Mouse (Mus musculus) ES-Bruce4 (cell line): ENCODE measurements around the gene Wdhd1. TPM values are rescaled to one million over a fixed set of nuclear protein-coding genes. Genes with fewer than 3 reads are reported as not detected.

Source experiments
- H3K27ac ChIP-seq: 2 replicates; pipeline ENCODE4 v1.5.1; 2012; ENCODE audit warnings: low read length, inconsistent platforms; ENCODE audit not compliant: insufficient read depth
- H3K27me3 ChIP-seq: 2 replicates; pipeline ENCODE4 v1.6.1; 2012; ENCODE audit warnings: mild to moderate bottlenecking, low read length, inconsistent platforms; ENCODE audit not compliant: control insufficient read depth, poor library complexity, insufficient read depth, severe bottlenecking
- H3K36me3 ChIP-seq: 2 replicates; pipeline ENCODE4 v1.6.1; 2012; ENCODE audit warnings: inconsistent platforms, mild to moderate bottlenecking, low read length, moderate library complexity; ENCODE audit not compliant: control insufficient read depth, poor library complexity, insufficient read depth, severe bottlenecking
- H3K4me1 ChIP-seq: one replicate; pipeline ENCODE4 v1.8.1; 2011; ENCODE audit warnings: low read length; ENCODE audit not compliant: control insufficient read depth, insufficient read depth
- H3K4me3 ChIP-seq: 2 replicates; pipeline ENCODE4 v1.5.1; 2011; ENCODE audit warnings: low read depth, mild to moderate bottlenecking, low read length
- H3K9ac ChIP-seq: 2 replicates; pipeline ENCODE4 v1.6.1; 2012; ENCODE audit warnings: low read depth, mild to moderate bottlenecking, inconsistent platforms; ENCODE audit not compliant: poor library complexity, severe bottlenecking
- H3K9me3 ChIP-seq: replicated peaks from 2 replicates; pipeline ENCODE4 v1.6.1; 2012; ENCODE audit warnings: mild to moderate bottlenecking, low read length, inconsistent platforms; ENCODE audit not compliant: control insufficient read depth, poor library complexity, insufficient read depth, severe bottlenecking
- CTCF ChIP-seq: IDR thresholded peaks from one replicate; pipeline ENCODE4 v1.8.1; 2011; ENCODE audit warnings: low read depth, low read length
- EP300 ChIP-seq: IDR thresholded peaks from 2 replicates; pipeline ENCODE4 v1.6.1; 2011; ENCODE audit warnings: low read depth, low read length; ENCODE audit not compliant: insufficient read depth
- POLR2A ChIP-seq: IDR thresholded peaks from one replicate; pipeline ENCODE4 v1.8.1; 2011; ENCODE audit warnings: low read length; ENCODE audit not compliant: insufficient read depth
- polyA plus RNA-seq: library from polyadenylated mRNA; stranded (reverse); fragments of >200 nt; gene quantifications from 2 replicates; pipeline ENCODE4 v1.2.4, GENCODE M21; 2011; ENCODE audit warnings: low read depth; ENCODE audit not compliant: missing spikeins, insufficient read depth, insufficient read length

Wdhd1 gene
- polyA plus RNA-seq, 1 experiment = 55.4 TPM

- Histone ChIP-seq H3K4me3 (no peak overlapping the region), H3K36me3 (no peaks in the 10 kb centered on the region), H3K9ac (no peak overlapping the region), H3K27ac (no peak overlapping the region), H3K27me3 (no peaks in the 10 kb centered on the region), H3K4me1 (no peaks in the 10 kb centered on the region), H3K9me3 (no peaks in the 10 kb centered on the region)
- TF ChIP-seq POLR2A (no peak), CTCF (peak; percentile 49)
Measured at GRCm38 (mm10) chr14:47224476-47225325, 52.0 kb downstream of the Wdhd1 start.

GRCm38 (mm10) chr14:47222631-47223450 is 53.8 kb downstream of the Wdhd1 start:
- no peaks in the 10 kb centered on the region for H3K9me3 ChIP-seq
- TF ChIP-seq POLR2A = no peak
- no peak for TF ChIP-seq EP300
- TF ChIP-seq CTCF = no peak
- H3K27ac ChIP-seq = no peak overlapping the region
- H3K36me3 ChIP-seq = no peaks in the 10 kb centered on the region
- H3K4me3 ChIP-seq = no peak overlapping the region
- H3K9ac ChIP-seq = no peak overlapping the region
- H3K4me1 ChIP-seq = no peaks in the 10 kb centered on the region
- H3K27me3 ChIP-seq = no peaks in the 10 kb centered on the region

- no peaks in the 10 kb centered on the region for H3K9me3 ChIP-seq
- no peaks in the 10 kb centered on the region for H3K4me1 ChIP-seq
- no peaks in the 10 kb centered on the region for H3K27me3 ChIP-seq
- H3K9ac ChIP-seq = no peak overlapping the region
- no peak overlapping the region for H3K27ac ChIP-seq
- no peaks in the 10 kb centered on the region for H3K36me3 ChIP-seq
- no peak overlapping the region for H3K4me3 ChIP-seq
- TF ChIP-seq EP300 (no peak), POLR2A (no peak), CTCF (no peak)
Measured at GRCm38 (mm10) chr14:47221567-47221966, 55.1 kb downstream of the Wdhd1 start.

- no peak overlapping the region for H3K27ac ChIP-seq
- no peaks in the 10 kb centered on the region for H3K27me3 ChIP-seq
- H3K4me3 ChIP-seq = no peak overlapping the region
- H3K9ac ChIP-seq = no peak overlapping the region
- no peaks in the 10 kb centered on the region for H3K36me3 ChIP-seq
- no peaks in the 10 kb centered on the region for H3K4me1 ChIP-seq
- no peaks in the 10 kb centered on the region for H3K9me3 ChIP-seq
- TF ChIP-seq POLR2A (no peak), CTCF (no peak), EP300 (no peak)
Measured at GRCm38 (mm10) chr14:47220231-47221025, 56.2 kb downstream of the Wdhd1 start.

- H3K4me3 ChIP-seq = no peak overlapping the region
- H3K36me3 ChIP-seq = no peaks in the 10 kb centered on the region
- no peak for TF ChIP-seq CTCF
- no peak for TF ChIP-seq POLR2A
- TF ChIP-seq EP300 = no peak
- no peaks in the 10 kb centered on the region for H3K27me3 ChIP-seq
- H3K4me1 ChIP-seq = no peaks in the 10 kb centered on the region
- H3K9ac ChIP-seq = no peak overlapping the region
- no peaks in the 10 kb centered on the region for H3K9me3 ChIP-seq
- H3K27ac ChIP-seq = no peak overlapping the region
Measured at GRCm38 (mm10) chr14:47218766-47219606, 57.7 kb downstream of the Wdhd1 start.
